Mouse (Mus musculus) midbrain, embryonic 12.5 days (tissue): ENCODE measurements at regions not wholly inside any gene's neighbourhood (a gene's known extent, or its start where the extent isn't known, plus 50 kb on each side); places are given as distances from the start of the nearest gene placed in this dataset.
A peak's percentile ranks its signal among the peaks of the same experiment; 100 is the strongest.

Experiments
- ATAC-seq: fragments of 200-750 bp; cut with Nextera tagmentation; 2 replicates; pipeline ENCODE4 v1.8.0; 2017; ENCODE audit warnings: low read depth, moderate TSS enrichment, moderate library complexity; ENCODE audit not compliant: low FRiP score
- H3K27ac ChIP-seq: fragments of 300-500 bp; sonication (generic); replicated peaks from 2 replicates; pipeline ENCODE4 v1.5.1; 2016; ENCODE audit warnings: mild to moderate bottlenecking
- H3K27me3 ChIP-seq: fragments of 300-500 bp; sonication (generic); 2 replicates; pipeline ENCODE4 v1.6.1; 2016; ENCODE audit warnings: mild to moderate bottlenecking
- H3K36me3 ChIP-seq: fragments of 300-500 bp; sonication (generic); 2 replicates; pipeline ENCODE4 v1.6.1; 2016
- H3K4me1 ChIP-seq: fragments of 300-500 bp; sonication (generic); 2 replicates; pipeline ENCODE4 v1.6.1; 2016
- H3K4me2 ChIP-seq: fragments of 300-500 bp; sonication (generic); replicated peaks from 2 replicates; pipeline ENCODE4 v1.6.1; 2016; ENCODE audit warnings: mild to moderate bottlenecking, moderate library complexity
- H3K4me3 ChIP-seq: fragments of 300-500 bp; sonication (generic); 2 replicates; pipeline ENCODE4 v1.5.1; 2016; ENCODE audit warnings: mild to moderate bottlenecking
- H3K9ac ChIP-seq: fragments of 300-500 bp; sonication (generic); replicated peaks from 2 replicates; pipeline ENCODE4 v1.6.1; 2016; ENCODE audit warnings: mild to moderate bottlenecking, moderate library complexity
- H3K9me3 ChIP-seq: fragments of 300-500 bp; sonication (generic); 2 replicates; pipeline ENCODE4 v1.6.1; 2016; ENCODE audit warnings: mild to moderate bottlenecking
- WGBS: fragments of 180-500 bp; shearing (Covaris S2); methylation state at CpG from one replicate; pipeline ENCODE4 v1.1.7; 2016; 5-methylcytosine and 5-hydroxymethylcytosine counted together

GRCm38 (mm10) chr6:31995977-31996376 lies 54.1 kb upstream of the 1700012A03Rik start:
- no peaks in the 10 kb centered on the region for H3K4me1 ChIP-seq
- no peak overlapping the region for H3K9ac ChIP-seq
- H3K27ac ChIP-seq = no peak overlapping the region
- H3K4me3 ChIP-seq = no peak overlapping the region
- no peaks in the 10 kb centered on the region for H3K9me3 ChIP-seq
- WGBS = 90% methylated on average over 7 of the region's 7 CpGs
- no peaks in the 10 kb centered on the region for H3K27me3 ChIP-seq
- H3K36me3 ChIP-seq = no peaks in the 10 kb centered on the region
- no peak overlapping the region for H3K4me2 ChIP-seq
- ATAC-seq = no peak

GRCm38 (mm10) chr6:31995249-31995648 lies 54.8 kb upstream of the 1700012A03Rik start:
- Histone ChIP-seq H3K9me3 (no peaks in the 10 kb centered on the region), H3K27me3 (no peaks in the 10 kb centered on the region), H3K36me3 (no peaks in the 10 kb centered on the region), H3K4me2 (no peak overlapping the region), H3K9ac (no peak overlapping the region), H3K4me1 (no peaks in the 10 kb centered on the region), H3K4me3 (no peak overlapping the region), H3K27ac (no peak overlapping the region)
- ATAC-seq = no peak
- 86% methylated on average over 4 of the region's 4 CpGs for WGBS

- Histone ChIP-seq H3K4me1 (peaks cover 7% of the 10 kb centered on the region), H3K27ac (no peak overlapping the region), H3K4me3 (no peak overlapping the region), H3K9me3 (no peaks in the 10 kb centered on the region), H3K9ac (no peak overlapping the region), H3K4me2 (no peak overlapping the region), H3K27me3 (no peaks in the 10 kb centered on the region), H3K36me3 (no peaks in the 10 kb centered on the region)
- ATAC-seq = no peak
- WGBS = 9% methylated on average over 3 of the region's 3 CpGs
Measured at GRCm38 (mm10) chr6:31985698-31986097, 64.3 kb upstream of the 1700012A03Rik start.

DNA sequence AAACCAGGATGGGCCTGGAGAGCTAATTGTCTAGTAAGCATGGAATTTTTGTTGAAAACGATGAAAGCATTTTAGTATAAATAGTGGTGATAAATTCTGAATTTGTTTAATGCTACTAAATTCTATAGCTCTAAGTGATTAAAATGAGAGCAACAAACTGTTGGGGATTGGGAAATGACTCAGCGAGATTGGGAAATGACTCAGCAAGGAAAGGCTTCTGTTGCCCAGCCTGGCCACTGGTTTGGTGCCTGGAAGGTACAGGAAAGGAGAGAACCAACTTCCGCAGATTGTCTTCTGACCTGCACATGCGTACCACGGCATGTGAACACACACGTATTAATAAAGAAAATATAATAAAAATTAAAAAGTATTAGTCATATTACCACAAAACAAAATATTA lies 73.3 kb upstream of the 1700012A03Rik start:
- H3K27me3 ChIP-seq = no peaks in the 10 kb centered on the region
- no peak overlapping the region for H3K4me3 ChIP-seq
- no peak overlapping the region for H3K27ac ChIP-seq
- H3K9ac ChIP-seq = no peak overlapping the region
- ATAC-seq = no peak
- H3K9me3 ChIP-seq = no peaks in the 10 kb centered on the region
- no peaks in the 10 kb centered on the region for H3K4me1 ChIP-seq
- 95% methylated on average over 6 of the region's 6 CpGs for WGBS
- no peaks in the 10 kb centered on the region for H3K36me3 ChIP-seq
- H3K4me2 ChIP-seq = no peak overlapping the region

DNA sequence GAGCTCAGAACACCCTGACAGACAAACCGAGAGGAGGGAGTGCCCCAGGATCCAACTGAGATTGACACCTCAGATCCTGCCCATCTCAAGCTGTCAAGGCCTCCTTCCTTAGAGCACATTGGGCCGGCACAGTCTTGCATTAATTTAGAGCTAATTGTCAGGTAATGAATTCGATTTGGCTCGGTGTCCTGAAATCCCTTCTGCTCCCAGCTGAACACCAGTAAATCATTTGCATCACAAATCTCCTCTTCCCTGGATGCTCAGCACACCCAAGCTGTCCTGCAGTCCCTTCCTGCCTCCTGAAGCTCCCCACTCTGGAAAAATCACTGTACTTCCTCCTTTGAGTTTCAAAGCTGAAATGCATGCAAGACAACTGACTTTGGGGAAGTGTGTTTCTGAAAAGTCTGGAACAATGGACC lies 102.0 kb upstream of the 1700012A03Rik start:
- no peaks in the 10 kb centered on the region for H3K9me3 ChIP-seq
- H3K4me2 ChIP-seq = no peak overlapping the region
- no peak overlapping the region for H3K9ac ChIP-seq
- no peak overlapping the region for H3K27ac ChIP-seq
- no peaks in the 10 kb centered on the region for H3K36me3 ChIP-seq
- peak; percentile 38; the same call in 1 of the 2 replicates for ATAC-seq
- H3K4me1 ChIP-seq = peaks cover 13% of the 10 kb centered on the region; the same call in 1 of the 2 replicates
- H3K27me3 ChIP-seq = no peaks in the 10 kb centered on the region
- WGBS = 11% methylated on average over 4 of the region's 4 CpGs
- no peak overlapping the region for H3K4me3 ChIP-seq

DNA sequence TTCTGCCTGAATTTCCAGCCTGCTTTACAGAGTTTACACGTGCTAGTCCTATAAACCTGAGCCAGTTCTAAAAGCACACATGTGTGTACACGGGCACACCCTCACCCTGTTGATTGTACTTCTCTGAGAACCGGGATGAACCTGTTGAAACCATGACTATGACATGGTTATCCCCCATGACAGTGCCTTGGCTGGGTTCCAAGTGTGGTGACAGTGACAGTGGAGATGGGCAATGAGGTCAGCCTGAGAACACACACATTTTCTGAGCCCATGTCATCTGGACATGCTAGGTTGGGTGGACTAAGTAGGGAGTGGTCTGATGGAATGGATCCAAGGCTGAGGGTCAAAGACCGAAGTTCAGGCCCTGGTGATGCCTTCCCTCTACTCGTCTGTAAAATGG lies 103.5 kb upstream of the 1700012A03Rik start:
- no peak overlapping the region for H3K9ac ChIP-seq

DNA sequence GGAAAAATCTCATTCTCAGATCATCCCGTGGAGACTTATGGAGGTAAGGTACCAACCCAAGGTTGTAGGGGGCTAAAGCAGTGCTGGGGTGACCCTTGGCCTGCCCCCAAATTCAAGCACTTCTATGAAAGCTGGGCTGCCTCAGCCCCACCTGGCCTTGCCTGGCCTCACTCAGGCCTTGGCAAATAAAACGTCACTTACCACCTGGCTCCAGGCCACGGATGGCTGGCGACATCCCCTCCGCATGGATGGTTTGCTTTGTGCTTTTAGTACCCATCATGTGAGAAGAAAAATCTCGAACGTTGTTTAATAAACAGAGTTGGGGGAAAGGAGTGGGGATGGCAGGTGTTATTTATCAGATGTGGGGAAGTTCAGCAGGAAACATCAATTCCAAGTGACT lies 104.7 kb upstream of the 1700012A03Rik start:
- 78% methylated on average over 7 of the region's 7 CpGs for WGBS
- no peak for ATAC-seq

More for the DNA sequence above, 103.5 kb upstream of the 1700012A03Rik start:
- H3K4me3 ChIP-seq = no peak overlapping the region
- H3K27me3 ChIP-seq = no peaks in the 10 kb centered on the region
- H3K4me2 ChIP-seq = no peak overlapping the region
- H3K4me1 ChIP-seq = peaks cover 13% of the 10 kb centered on the region; the same call in 1 of the 2 replicates
- ATAC-seq = no peak
- WGBS = 87% methylated on average over 5 of the region's 5 CpGs
- no peaks in the 10 kb centered on the region for H3K36me3 ChIP-seq
- H3K9me3 ChIP-seq = no peaks in the 10 kb centered on the region
- H3K27ac ChIP-seq = no peak overlapping the region

GRCm38 (mm10) chr6:31944546-31944945 lies 105.5 kb upstream of the 1700012A03Rik start:
- H3K4me2 ChIP-seq = no peak overlapping the region
- no peak overlapping the region for H3K4me3 ChIP-seq
- no peak overlapping the region for H3K9ac ChIP-seq
- H3K36me3 ChIP-seq = no peaks in the 10 kb centered on the region
- no peak overlapping the region for H3K27ac ChIP-seq
- H3K4me1 ChIP-seq = peaks cover 13% of the 10 kb centered on the region; the same call in 1 of the 2 replicates
- 0 out of 2 replicates have a peak, but pooled peaks cover 4% of the 10 kb centered on the region for H3K27me3 ChIP-seq
- no peak for ATAC-seq
- no peaks in the 10 kb centered on the region for H3K9me3 ChIP-seq
- WGBS = 93% methylated on average over 8 of the region's 8 CpGs

More for the DNA sequence above, 104.7 kb upstream of the 1700012A03Rik start:
- no peaks in the 10 kb centered on the region for H3K9me3 ChIP-seq
- H3K4me1 ChIP-seq = peaks cover 13% of the 10 kb centered on the region; the same call in 1 of the 2 replicates
- H3K27ac ChIP-seq = no peak overlapping the region
- no peak overlapping the region for H3K9ac ChIP-seq
- no peak overlapping the region for H3K4me3 ChIP-seq
- H3K27me3 ChIP-seq = 0 out of 2 replicates have a peak, but pooled peaks cover 4% of the 10 kb centered on the region
- H3K4me2 ChIP-seq = no peak overlapping the region
- H3K36me3 ChIP-seq = no peaks in the 10 kb centered on the region

- ATAC-seq = no peak
- H3K4me2 ChIP-seq = no peak overlapping the region
- no peaks in the 10 kb centered on the region for H3K9me3 ChIP-seq
- H3K27ac ChIP-seq = no peak overlapping the region
- no peaks in the 10 kb centered on the region for H3K36me3 ChIP-seq
- H3K4me1 ChIP-seq = peaks cover 8% of the 10 kb centered on the region; the same call in 1 of the 2 replicates
- H3K4me3 ChIP-seq = no peak overlapping the region
- no peak overlapping the region for H3K9ac ChIP-seq
- peaks cover 11% of the 10 kb centered on the region; the same call in 1 of the 2 replicates for H3K27me3 ChIP-seq
- 67% methylated on average over 4 of the region's 4 CpGs for WGBS
Measured at GRCm38 (mm10) chr6:31942696-31943095, 107.3 kb upstream of the 1700012A03Rik start.

- H3K9ac ChIP-seq = peak overlapping the region; percentile 46; the same call in 1 of the 2 replicates
- H3K4me1 ChIP-seq = peaks cover 10% of the 10 kb centered on the region
- ATAC-seq = peak; percentile 85
- no peak overlapping the region for H3K27ac ChIP-seq
- peak overlapping the region; percentile 40 for H3K4me3 ChIP-seq
- WGBS = 5% methylated on average over 20 of the region's 20 CpGs
- H3K4me2 ChIP-seq = peak overlapping the region; percentile 62
- no peaks in the 10 kb centered on the region for H3K36me3 ChIP-seq
- H3K9me3 ChIP-seq = no peaks in the 10 kb centered on the region
- H3K27me3 ChIP-seq = peaks cover 23% of the 10 kb centered on the region
Measured at GRCm38 (mm10) chr6:31938216-31938814, 111.7 kb upstream of the 1700012A03Rik start.

- ATAC-seq = no peak
- Histone ChIP-seq H3K27me3 (peaks cover 23% of the 10 kb centered on the region), H3K27ac (no peak overlapping the region), H3K9me3 (no peaks in the 10 kb centered on the region), H3K4me2 (no peak overlapping the region), H3K4me1 (peaks cover 10% of the 10 kb centered on the region), H3K4me3 (no peak overlapping the region), H3K36me3 (no peaks in the 10 kb centered on the region), H3K9ac (no peak overlapping the region)
- 86% methylated on average over 12 of the region's 12 CpGs for WGBS
Measured at GRCm38 (mm10) chr6:31937146-31937545, 112.9 kb upstream of the 1700012A03Rik start.

GRCm38 (mm10) chr6:31934826-31935225 lies 115.2 kb upstream of the 1700012A03Rik start:
- H3K4me2 ChIP-seq = no peak overlapping the region
- no peaks in the 10 kb centered on the region for H3K36me3 ChIP-seq
- H3K4me1 ChIP-seq = peaks cover 10% of the 10 kb centered on the region
- peaks cover 19% of the 10 kb centered on the region for H3K27me3 ChIP-seq
- no peak for ATAC-seq
- no peak overlapping the region for H3K4me3 ChIP-seq
- no peak overlapping the region for H3K9ac ChIP-seq
- 91% methylated on average over 10 of the region's 10 CpGs for WGBS
- no peak overlapping the region for H3K27ac ChIP-seq
- H3K9me3 ChIP-seq = no peaks in the 10 kb centered on the region
